Mouse (Mus musculus) thymus, adult 18-20 months (tissue): Measurements from ENCODE around the gene Kalrn.

ENCODE experiments used
- DNase-seq, 2 experiments: peaks; one replicate each; pipeline ENCODE4 v3.0.0; 2022; ENCODE audit warnings: mixed read lengths in 2 of 2

The Kalrn gene

GRCm38 (mm10) chr16:34491225-34491624 is 82.1 kb downstream of the Kalrn start:
- DNase-seq: no peak

DNA sequence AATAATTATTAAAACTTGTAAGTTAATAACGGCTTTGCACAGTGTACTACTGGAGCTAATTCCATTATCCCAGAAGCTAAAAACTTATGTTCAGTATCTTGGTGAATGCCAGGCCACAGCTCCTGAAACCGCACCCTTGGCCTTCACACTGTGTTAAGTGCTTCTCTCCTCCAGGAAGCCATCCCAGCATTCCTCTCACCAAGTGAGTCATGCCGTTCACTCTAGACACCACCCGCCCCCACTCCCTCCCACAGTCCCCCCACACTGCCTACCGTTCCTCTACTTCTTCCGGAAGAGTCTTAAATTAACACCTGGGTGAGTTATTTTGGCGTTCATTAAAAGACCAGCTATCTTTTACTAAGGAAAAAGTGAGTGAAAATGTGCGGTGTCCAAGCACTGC is 82.8 kb downstream of the Kalrn start:
- no peak for DNase-seq

DNA sequence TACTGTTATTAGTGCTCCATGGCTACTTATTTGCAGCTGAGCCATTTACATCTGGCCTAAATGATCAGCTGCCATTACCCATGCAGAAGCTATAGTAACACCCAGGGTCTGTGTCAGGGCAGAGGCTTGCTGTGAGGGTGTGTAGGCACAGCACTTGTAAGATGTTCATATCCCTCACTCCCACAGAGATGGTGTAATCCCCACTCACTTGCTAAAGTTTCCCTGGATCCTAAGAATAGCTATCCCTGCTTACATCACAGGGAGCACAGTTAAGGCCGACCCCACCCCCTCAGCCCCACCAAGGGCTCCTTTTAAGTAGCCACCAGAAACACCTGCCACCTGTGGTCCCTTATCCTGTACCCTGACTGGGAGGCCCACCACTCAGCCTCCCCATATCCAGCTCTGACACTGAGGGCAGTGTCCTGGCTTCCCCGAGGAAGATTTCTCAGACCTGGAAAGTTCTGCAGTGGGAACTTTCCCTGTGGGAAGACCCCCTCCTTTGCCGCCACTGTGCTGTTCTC is 83.5 kb downstream of the Kalrn start:
- no peak for DNase-seq

DNA sequence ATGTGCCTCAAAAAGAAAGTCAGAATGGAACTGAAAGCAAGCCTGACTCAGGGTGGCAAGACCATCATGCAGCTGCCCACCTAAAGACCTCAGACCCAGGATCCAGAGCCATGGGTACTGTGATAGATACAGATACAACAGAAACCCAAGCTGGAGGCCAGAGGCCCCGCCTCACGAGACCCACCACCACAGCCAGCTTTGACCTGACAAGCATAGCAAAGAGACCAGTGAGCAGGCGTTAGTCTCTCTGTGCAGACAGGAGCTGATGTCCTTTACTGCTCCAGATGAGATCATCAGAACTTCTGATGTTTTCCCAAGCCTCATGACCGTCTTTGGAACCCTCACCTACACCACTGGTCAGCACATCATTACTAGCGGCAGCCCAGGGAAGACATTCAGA is 85.5 kb downstream of the Kalrn start:
- DNase-seq: no peak

DNA sequence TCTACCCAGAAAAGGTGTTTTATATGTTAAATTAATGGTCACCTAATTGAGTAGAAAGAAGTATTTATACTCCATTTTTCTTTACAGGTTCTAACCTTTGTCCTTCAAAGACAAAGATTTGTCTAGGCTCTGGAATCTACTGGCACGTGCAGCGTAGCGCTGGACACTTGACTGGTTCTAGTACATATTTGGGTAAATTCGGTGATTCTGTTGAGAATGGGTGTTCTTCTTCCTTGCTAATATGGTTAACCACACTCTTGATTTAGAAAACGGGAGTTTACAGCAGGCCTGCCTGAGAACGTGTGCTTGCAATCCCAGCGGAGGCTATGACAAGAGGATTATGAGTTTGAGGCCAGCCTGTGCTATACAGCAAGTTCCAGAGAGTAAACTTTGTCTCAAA is 86.1 kb downstream of the Kalrn start:
- no peak for DNase-seq

DNA sequence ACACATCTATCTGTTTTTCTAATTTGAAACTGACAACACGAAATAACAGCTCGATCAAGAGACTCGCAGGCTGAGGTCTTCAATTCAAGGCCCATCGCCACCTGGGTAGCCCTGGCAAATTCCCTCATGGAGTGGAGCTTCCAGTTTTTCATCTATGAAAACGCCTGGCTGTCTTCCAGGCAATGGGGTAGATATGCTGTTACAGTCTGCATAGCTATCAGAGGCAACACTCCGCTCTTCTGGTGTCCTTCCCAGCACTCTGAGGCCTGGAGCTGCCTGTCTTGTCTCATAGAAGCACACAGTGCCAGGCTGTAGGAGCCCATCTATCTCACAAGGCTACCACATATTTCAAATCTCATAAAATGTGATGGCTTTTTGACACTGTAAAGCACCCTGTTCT is 87.8 kb downstream of the Kalrn start:
- DNase-seq: no peak

GRCm38 (mm10) chr16:34484921-34485320 is 88.4 kb downstream of the Kalrn start:
- DNase-seq: no peak

DNA sequence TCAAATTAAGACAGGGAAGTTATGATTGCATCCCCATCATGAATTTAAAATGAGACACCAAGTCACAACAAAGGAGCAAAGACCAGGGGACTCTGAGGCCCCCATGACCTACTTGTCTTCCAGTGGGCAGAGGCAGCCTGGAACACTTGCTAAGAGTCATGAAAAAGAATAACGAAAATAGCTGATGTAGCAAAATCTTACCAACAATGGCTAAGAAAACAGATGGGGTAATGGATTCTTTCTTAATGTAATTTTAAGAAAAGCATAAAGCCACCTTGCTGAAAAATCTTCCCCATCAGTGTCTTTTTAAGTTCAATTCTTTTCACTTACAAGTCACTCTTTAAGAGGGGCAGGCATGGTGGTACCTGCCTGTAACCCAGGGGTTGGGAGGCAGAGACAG is 89.1 kb downstream of the Kalrn start:
- DNase-seq: no peak

DNA sequence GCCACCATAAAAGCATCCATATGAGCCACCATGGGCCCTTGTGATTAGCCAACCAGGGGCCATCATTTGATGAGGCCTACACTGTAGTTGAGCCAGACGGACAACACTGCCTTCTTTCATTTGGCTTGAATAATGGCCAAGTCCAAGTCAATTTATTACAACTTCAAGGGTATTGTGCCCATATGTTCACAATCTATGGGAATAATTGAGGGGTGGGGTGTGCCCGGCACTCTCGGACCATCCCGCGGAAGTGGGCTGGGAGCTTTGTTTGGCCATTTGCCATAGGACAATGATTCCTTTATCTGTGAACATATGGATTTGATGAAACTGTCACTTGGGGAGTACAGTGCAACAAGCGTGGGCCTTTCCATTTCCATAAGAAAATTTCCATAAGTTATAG is 89.6 kb downstream of the Kalrn start:
- DNase-seq: no peak

- no peak for DNase-seq
Observed at GRCm38 (mm10) chr16:34474741-34475140, 98.6 kb downstream of the Kalrn start.

- no peak for DNase-seq
Observed at GRCm38 (mm10) chr16:34473891-34474290, 99.4 kb downstream of the Kalrn start.

- DNase-seq: no peak
Observed at GRCm38 (mm10) chr16:34471441-34471840, 101.9 kb downstream of the Kalrn start.

DNA sequence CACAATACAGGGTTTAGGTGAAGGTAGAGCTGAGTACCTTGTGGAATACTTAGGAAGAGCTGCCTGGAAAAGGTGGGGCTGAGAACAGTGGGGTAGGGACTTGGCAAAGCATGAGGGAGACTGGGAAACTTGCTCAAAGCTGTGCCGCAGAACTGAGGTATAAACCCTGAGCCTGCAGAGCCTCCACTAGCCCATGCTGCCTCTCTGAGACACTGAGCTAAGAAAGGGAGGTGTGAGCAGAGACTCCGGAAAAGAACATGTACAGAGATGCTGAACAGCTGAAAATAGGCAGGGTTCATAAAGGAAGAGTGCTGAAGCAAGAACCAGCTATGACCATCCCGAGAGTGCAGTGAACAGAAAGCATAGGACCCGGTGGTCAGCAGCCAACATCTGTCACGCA is 103.0 kb downstream of the Kalrn start:
- no peak for DNase-seq

- no peak for DNase-seq
Observed at GRCm38 (mm10) chr16:34469277-34469868, 104.0 kb downstream of the Kalrn start.

DNA sequence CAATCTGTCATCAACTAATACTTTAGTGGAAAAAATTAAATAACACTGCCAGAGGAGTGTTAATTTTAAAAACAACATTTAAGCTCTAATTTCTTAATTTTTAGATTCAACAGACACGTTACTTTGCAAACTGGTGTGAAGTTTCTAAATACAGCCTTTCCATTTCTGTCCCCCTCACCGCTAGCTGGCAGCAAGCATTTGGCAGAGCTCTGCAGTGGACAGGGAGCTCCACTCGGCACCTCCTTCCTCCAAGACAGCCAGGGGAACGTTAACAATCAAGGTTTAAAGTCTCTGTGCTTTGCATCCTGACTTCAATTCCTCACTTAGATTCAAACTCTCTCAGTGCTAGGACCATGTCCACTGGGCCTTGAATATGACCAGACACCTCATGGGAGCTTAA is 106.7 kb downstream of the Kalrn start:
- no peak for DNase-seq

DNA sequence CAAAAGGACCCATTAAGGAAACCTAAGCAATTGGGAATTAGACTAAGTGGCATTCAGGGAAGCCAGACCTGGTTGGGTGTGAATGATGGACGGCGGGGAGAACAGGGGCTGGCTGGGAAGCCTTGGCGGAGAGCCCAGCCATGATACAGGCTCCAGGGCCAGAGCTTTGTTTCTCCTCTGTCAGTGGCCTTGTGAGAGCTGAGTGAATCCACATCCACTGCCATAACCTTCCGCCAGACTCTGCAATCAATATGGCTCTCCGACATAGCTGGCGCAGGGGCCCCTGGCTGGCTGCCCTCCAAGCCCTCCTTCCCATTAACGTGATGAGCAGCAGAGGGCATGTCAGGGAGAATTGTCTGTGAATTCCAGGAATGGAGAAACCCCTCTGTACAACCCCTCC is 117.0 kb downstream of the Kalrn start:
- no peak for DNase-seq

DNA sequence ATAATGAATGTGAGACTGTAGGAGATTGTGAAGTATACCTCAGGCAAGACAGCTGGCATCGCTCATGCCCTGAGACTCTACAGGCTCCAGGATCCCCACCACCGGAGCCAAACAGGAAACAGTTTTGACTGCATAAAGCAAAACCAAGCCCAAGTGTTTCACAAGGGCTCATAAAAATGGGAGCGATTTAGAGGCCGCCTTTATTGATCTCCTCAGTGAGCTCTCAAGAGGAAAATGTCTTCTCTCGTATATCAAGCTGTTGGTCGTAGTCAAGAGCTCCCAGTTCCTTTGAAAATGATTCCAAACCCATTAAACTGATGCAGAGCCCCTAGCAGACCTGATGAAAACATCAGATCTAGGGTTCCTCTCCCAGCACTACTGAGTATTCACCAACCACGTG is 127.7 kb downstream of the Kalrn start:
- no peak for DNase-seq

DNA sequence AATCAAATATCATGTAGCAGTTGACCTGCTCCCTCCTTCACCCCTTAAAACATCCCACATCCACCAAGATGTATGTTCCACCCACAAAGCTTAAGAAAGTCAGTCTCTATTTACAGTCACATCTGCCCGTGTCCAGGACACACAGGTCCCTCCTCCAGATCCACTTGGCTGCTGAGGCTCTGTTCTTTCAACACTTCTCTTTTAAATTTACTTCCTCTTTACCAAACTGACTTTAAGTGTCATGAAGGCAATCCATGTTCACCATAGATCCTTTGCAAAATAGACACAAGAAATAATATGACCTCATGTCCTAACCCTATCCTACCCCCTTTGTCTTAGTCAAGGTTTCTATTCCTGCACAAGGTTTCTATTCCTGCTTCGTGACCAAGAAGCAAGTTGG is 131.6 kb downstream of the Kalrn start:
- no peak for DNase-seq

GRCm38 (mm10) chr16:34440994-34441414 is 132.3 kb downstream of the Kalrn start:
- DNase-seq: no peak

GRCm38 (mm10) chr16:34440019-34440615 is 133.2 kb downstream of the Kalrn start:
- DNase-seq: no peak

DNA sequence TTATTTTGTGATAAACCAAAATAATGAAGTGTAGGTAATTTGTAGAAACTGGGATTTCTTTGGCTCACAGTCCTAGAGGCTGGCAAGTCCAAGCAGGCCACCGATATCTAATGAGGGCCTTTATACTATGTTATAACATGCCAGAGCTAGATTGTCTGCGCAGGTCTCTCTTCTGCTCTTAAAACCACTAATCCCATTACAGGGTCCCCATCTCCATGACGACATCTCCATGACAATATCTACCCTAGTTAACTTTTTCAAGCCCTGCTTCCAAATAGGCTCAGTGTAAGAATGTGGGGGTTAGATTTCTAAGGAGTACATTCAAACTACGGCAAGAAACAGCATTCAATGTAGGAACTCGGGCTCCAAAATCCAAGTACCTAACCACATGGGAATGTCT is 143.2 kb downstream of the Kalrn start:
- no peak for DNase-seq

DNA sequence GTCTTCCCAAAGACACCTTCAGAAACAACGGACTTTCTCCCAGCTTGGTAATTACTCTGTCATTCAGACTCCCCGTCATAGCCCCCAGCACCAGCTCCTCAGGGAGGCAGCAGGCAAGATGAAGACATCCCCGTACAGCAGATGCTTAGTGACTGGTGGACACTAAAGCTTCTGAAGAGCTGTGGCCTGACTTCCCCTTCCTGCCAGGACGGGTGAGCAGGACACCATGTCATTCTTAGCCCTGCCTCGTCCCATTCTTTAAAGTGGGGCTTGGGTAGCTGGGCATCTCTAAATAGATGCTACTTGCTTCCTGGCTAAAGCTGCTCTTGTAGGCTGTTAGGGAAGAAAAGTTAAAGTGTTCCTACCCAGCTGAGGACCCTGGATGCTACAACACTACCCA is 145.7 kb downstream of the Kalrn start:
- no peak for DNase-seq

GRCm38 (mm10) chr16:34421473-34421872 is 151.9 kb downstream of the Kalrn start:
- DNase-seq: no peak

- no peak for DNase-seq
Observed at GRCm38 (mm10) chr16:34417966-34418365, 155.4 kb downstream of the Kalrn start.

DNA sequence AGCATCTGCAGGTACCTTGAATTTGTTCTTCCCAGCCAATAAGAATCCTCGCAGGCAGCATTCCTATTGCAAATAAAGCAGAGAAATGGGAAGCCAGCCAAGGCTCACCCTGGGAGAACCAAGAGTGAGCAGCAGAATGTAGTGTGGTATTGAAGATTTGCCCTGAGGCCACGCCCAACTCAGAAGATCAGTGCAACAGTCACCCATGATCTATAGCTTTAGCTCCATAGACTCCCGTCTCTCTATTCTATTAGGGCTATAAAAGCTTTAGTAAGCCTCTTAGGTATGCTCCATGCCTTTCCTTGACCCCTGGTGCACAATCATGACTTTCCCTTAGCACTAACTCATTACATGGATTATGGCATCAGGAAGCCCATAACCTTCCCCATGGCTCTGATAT is 155.9 kb downstream of the Kalrn start:
- DNase-seq: no peak
